Mouse (Mus musculus) adrenal gland (tissue): Measurements from ENCODE around the gene Htt.

Experiments used
- intact Hi-C: fragments of 180-260 bp; cut with DNase I; formaldehyde crosslinking; loops from one replicate; pipeline ENCODE4 v1.15.1; 2025

Gene Htt

DNA sequence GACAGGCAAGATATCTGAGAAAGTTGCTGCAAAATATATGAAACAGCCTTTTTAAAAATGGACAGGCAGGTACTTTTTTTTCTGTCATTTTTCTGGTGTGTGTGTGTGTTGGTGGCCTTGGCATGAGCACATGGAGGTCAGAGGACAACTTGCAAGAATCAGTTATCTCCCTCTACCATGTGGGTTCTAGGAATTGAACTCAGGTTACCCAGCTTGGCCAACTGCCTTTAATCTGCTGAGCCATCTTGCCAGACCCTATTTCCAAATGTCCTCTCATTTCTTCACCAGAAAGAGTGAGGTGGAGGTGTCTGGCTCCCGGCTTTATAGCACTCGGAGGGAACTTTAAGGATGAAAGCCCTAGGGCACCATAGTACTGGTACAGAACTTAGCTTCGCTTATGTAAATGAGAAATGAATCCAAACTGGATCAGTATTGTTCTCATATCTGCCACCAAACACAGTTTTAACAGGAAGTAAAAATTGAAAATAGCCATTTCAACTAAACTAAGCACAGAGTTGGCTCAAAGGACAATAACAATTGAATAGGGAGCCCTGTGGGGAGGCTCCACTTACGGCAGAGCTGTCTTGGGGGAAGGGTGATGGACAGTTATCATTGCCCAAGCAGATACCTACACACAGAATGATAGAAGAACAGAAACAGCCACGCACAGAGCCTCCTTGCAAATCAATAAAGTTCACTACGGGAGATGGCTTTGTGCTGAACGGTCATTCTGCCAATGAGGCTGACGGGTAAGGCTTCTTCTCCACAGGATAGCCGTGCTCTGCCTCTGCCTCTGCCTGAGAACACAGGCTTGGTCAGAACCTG, 168.8 kb downstream of the Htt start:
- intact Hi-C loops: no loop called here

DNA sequence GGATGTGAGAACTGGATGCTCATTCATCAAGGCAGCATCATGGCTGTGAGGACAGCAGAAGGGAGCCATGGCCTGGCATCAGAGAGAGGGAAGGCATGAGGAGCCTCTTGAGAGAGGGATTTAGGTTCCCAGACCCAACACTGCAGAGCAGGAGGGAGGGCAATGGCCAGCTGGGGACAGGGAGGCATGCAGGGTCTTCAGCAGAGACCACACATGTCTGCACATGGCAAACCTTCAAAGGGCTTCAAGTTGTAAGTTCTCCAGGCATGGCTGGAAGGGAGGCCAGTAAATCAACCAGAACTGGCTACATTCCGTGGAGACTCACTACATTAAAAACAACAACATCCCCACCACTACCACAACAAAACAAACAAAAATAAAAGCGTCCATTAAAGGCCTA, 169.6 kb downstream of the Htt start:
- intact Hi-C loops: no loop called here

DNA sequence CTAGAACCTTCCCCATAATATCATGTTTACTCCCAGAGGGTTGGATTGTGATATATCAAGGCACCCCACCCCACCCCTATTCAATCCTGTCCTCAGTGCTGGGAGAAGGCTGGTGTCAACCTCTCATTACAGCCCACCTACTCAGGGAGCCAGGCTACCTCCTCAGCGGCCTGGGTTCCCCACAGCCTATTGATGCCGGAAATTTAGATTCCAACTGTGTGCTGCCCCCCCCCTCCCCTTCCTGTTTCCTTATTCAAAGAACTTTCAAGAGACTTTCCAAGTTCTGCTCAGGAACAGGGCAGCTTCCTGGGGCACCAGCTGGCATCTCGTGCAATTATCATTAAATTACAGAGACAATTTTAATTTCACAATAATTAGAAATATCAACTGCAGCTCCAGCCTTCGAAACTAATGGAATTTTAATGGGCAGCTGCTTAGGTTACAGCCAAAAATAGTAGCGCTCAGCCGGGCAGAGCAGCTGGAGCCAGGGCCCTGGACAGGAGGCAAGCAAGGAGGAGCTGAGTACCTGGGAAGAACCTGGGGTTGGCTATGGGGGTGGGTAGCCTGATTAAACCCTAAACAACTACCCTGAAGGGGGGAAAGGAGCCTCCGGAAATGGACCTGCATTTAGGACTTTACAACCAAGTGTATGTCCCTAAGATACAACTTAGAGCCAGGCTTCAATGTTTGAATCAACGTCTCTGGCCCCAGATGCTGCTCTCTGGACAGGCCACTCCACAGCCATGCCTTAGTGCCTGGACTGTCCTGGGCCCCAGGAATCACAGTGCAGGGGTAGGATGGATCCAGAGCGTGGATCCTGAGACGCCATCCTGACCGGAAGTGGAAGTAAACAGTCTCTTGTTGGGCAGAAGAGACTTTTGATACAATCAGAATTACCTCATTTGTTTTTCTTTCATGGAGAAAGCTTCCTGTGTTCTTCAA, 170.2 kb downstream of the Htt start:
- intact Hi-C loops: no loop called here

DNA sequence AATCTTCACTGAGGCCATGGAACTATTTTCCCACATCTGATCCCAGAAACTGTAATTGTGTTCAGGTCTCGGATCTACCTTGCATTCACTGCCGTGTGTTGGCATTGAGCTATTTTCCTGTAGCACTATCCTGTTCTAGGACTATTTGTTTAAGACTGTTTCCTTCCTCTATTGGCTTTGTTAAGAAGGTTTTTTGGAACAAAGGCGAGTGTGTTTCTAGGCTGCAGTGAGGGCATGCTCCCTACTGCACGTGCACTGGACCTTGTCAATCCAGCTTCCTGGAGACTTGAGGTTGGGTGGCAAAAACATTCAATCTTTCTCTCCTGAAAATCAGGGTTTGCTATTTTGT, 170.9 kb downstream of the Htt start:
- intact Hi-C loops: no loop called here

DNA sequence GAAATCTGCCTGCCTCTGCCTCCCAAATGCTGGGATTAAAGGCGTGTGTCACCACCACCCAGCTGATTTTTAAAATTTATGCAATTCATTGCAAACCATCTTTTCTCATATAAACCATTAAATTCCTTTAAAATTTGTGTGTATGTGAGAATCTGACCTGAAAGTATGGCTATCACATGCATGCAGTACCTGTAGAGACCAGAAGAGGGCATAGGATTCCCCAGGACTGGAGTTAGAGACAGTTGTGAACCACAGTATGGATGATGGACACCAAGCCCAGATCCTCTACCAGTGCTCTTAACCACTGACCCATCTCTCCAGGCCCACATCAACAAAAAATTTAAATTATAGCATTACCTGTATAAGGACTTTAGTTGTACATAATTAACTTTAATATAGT, 171.9 kb downstream of the Htt start:
- intact Hi-C loops: no loop called here

DNA sequence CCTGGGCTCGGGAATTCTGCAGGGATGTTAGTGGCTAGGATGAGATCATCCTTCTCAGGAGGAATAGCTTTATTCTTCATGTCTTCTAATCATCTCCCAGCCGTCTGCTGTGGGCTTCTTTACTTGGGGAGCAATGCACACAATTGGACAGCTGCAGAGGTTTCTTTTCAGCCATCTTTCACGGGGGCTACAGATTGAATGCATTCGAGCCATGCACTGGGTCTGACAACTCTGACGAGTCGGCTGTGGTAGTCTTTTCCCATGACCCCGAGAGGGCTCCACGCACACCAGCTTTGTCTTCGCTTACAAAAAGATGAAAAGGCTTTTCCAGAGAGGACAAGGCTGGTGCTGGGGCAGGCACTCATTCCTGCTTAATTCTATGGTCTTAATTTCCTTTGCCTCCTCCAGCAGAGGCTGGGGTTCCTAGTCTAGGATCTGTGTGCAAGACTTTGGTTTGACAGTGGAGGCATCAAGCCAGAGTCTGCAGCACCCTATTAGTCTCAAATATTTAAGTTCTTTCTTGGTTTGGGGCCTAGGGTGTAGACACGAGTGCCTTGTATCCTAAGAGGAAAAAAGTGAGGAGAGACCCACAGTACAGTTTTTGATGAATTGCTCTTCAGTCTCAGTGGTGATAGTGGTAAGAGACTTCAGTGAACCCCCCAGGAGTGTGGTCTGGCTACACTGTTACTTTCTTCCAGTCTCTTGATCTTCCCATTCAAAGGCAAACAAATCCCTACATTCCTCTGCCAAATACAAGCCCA, 180.3 kb downstream of the Htt start:
- intact Hi-C loops: no loop called here

DNA sequence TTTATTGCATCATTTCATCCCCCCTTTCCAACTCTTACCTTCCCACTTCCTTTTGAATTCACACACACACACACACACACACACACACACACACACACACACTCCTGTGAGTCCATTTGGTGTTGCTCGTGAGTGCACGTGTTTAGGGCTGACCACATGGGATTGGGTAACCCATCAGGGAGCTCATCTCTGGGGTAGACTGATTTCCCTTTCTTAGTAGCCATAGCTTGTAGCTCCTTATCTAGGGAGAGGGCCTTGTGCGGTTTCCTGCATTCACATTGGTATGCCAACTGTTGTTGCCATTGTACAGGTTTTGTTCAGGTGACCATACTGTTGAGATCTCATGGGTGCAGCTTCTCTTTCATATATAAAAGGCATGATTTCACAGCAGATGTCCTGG, 181.9 kb downstream of the Htt start:
- intact Hi-C loops: no loop called here

DNA sequence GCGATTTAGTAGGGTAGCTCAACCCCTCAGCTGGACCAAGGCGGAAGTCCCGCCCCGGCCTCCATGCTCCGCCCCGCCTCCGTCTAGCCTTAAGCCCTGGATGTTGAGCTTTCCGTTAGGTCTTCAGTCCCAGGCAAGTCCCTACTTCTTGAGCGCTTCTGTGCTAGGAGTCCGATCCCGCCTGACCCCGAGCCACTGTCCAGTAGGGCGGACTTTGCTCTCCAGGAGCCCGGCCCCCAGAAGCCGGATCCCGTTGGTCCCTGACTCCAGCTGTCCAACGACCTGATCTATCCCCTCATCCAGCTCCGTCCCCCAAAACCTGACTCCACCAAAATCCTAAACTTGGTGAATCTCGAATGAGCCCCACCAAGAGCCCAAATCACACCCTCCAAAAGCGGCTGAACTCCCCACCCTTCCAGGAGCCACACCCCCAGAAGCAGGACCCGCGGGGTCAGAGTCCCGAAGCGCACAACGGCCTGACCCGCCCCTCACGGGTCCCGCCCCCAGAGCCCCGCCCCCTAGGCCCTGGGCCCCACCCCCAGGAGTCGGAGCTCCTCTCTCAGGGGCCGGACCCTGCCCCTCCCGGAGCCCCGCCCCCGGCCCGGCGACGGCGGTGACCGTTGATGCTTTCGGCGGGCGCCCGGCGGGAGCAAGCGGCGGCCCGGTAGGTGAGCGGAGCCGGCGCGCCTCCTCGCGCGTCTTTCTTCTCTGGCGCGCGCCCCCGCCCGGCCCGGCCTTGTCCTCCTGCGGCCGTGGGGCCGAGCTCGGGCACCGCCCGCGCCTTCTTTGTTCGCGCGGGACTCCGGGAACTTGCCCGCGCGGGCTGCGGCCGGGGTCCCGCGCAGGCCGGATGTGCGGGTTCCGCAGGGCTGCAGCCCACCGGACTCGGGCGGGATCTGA, 187.6 kb downstream of the Htt start, which contains the start of gene Rgs12:
Rgs12 (plus strand) TSS at position 585 of the 900 bp plus-strand sequence.
- intact Hi-C loops: no loop called here

DNA sequence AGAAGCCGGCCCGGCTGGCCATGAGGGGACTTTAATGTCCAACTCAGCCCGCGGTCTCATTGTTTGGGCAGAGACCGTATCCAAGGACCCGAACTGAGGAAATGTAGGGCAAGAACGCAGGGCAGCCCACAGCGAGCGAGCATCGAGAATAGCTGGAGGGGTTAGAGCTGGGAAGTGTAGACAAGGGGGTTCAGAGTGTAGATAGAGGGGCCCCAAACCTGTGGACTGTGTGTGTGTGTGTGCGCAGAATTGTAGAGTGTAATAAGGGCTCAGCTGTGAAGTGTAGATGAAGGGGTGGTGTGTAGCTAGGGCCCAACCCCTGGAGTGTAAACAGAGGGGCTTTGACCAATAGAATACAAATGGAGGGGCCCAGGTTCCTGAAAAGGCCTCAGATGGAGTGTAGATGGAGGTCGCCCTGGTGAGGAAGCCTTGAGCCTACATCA, 188.2 kb downstream of the Htt start:
- intact Hi-C loops: no loop called here

DNA sequence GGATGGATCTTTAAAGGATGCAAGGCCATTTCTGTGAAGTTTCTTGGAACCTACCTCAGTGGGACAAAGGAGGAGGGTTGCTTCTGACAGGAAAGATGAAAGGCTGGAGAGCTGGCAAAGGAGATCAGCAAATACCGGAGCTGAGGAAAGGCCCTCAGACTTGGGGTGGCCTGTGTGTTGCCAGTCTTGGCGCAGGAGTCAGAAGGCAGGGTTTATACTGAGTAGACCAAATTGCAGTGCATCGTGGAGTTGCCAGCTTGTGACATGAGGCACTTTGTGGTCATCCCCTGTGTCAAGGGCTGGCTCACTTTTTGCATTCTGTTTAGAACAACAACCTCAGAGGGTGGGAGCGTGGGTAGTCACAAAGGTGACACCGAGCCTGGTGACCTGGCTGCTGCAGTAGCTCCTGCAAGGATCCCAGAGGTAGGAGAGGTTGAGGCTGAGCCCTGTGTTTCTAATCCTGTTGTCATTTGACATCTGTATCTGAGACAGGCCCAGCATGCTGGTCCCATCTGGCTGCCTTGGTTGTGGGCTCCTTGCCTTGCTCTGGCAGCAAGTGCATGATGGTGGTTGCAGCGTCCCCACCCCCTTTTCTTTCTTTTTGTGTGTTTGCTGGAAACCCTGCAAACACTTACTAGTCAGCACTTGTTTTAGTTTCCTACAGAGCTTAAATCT, 189.1 kb downstream of the Htt start:
- intact Hi-C loops: no loop called here

DNA sequence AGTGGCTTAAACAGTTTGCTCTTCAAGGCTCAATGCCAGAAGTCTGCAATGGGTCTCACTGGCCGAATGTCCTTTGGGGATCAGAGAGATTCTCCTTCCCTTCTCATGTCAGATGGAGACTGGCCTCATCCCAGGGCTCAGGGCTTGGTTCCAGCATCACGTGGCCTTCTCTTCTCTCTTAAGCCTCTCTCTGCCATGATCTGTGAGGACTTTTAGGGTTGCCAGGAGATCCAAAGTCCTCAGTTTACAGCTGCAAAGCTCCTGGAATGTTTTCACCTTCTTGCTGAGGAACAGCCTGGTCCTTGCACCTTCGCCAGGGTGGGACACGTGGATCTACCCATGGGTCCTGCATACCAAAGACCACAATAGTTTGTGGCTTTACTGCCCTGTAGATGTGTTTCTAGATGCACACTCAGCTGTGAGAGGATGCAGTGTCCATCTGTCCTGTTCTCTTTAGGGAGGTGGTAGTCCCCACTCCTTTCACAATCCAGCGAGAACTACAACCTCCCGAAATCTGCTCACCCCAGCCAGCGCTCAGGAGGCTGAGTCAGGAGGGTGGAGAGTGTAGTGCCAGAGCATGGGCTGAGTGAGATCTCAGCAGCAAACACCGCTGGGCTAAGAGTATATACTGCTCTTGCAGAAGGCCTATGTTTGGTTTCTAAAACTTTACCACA, 189.8 kb downstream of the Htt start:
- intact Hi-C loops: no loop called here

DNA sequence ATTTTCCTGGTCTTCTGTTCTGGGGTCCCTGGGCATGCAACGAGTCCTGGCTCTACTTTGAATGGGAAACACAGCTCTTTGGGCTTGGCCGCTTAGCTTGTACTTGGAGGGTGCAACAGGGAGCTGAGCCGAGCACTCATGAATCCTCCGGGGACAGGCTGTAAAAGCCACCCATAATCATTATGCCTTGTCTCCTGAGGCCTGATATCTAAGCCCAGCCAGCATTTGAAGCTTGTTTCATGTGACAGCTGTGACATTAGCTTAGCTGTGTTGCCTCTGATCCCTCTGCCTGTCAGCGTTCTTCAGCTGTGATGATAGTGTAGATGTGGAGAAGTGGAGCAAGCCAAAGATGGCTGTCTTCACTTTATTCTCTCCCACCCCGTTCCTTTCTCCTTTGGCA, 193.0 kb downstream of the Htt start:
- intact Hi-C loops: no loop called here

DNA sequence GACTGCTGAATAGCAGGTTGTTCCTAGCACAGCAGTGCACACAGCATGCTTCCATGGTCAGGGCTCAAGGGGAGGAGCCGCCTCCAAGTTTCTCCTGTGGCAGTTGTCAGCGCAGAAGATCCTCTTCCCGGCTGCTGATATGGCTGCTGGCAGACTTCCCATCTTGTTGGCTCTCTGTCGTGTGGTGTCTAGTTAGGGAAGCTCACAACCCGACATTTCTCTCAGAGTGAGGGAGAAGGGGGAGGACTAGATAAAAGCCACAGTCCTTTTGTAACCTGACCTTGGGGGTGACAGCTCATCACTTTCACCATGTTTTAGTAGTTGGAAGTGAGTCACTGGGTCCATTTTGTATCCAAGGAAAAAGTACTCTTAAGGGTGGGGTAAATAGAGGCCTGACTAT, 194.1 kb downstream of the Htt start:
- intact Hi-C loops: no loop called here

DNA sequence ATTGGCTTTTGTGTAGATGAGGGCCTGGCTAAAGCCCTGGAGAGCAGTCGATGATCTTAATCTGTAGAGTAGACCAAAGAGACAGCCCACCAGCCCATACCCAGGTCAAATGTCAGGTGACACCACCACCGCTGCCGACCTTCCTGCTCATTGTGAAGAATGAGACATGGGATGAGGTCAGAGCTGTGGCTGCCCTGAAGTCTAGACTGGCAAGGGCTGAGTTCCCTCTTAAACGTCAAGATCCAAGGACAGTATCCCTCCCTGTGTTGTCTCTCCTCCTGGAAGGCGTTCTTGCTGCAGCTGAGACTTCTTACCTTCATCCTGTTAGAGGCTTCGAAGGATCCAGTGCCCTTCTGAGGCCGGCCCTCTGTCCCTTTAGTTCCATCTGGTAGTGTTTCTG, 194.6 kb downstream of the Htt start:
- intact Hi-C loops: no loop called here

DNA sequence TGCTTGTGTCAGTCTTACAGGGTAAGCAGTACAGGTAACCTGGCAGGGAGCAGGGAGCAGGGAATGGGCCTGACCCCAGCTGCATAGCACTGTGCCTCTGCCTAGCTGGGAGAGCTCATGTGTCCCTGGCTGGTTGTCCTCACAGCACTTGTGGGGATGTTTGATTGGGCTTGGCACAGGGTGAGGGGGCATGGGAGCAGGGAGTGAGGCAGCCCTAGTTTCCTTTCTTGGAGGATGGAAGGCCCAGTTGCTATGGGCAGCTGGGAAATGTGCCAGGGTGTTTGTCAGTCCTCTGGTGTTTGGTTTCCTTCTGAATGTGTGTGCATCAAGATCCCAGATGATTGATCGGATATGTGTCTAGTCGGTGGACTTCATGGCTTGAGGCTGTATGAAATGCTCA, 195.5 kb downstream of the Htt start:
- intact Hi-C loops: no loop called here

DNA sequence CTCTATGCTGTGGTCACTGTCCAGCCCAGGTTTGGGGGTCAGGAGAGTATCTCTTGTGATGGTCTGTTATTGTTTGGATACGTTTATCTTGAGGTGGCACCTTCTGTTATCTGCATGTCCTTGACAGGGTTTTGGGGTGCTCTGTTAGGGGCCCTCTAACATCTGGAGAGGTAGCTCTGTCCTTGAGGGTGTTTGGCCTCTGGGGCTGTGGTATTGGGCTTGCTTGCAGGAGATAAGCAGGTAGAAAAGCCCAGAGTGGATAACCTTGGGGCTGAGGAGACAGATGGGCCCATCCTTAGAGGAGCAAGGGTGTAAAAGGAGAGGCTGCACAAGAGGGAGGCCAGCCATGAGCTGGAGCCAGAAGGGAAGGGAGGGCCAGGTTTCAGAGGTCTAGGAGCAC, 198.5 kb downstream of the Htt start:
- intact Hi-C loops: no loop called here
